Mouse (Mus musculus): Measurements from ENCODE around the gene Olfr826.
"Not testable (repeated sequence)": the region's sequence is repeated elsewhere in the genome, so short reads cannot be mapped to it uniquely, and the experiment has no call there.

Gene Olfr826

GRCm38 (mm10) chr10:130184086-130184485 is at the start of gene Olfr826:
Gene Olfr826 (minus strand): TSS chr10:130184186.
- no peak for DNase-seq (ENCODE audit: low spot score)

- DNase-seq (ENCODE audit: low spot score): no peak
Observed at GRCm38 (mm10) chr10:130232117-130232516, 48.1 kb upstream of the Olfr826 start.

- DNase-seq (ENCODE audit: low spot score): no peak
Observed at GRCm38 (mm10) chr10:130229584-130229983, 45.6 kb upstream of the Olfr826 start.

GRCm38 (mm10) chr10:130228246-130228645 is 44.3 kb upstream of the Olfr826 start:
- no peak for DNase-seq (ENCODE audit: low spot score)

GRCm38 (mm10) chr10:130225034-130225433 is 41.0 kb upstream of the Olfr826 start:
- DNase-seq (ENCODE audit: low spot score): no peak

GRCm38 (mm10) chr10:130214303-130214702 is 30.3 kb upstream of the Olfr826 start, which contains the start of gene Olfr827:
Gene Olfr827 (minus strand): TSS chr10:130214403.
- DNase-seq (ENCODE audit: low spot score): no peak

- no peak for DNase-seq (ENCODE audit: low spot score)
Observed at GRCm38 (mm10) chr10:130166666-130167065, 17.3 kb downstream of the Olfr826 start, which contains the start of gene Olfr825. Gene Olfr825 (minus strand): TSS chr10:130166766.

- DNase-seq (ENCODE audit: low spot score): no peak
Observed at GRCm38 (mm10) chr10:130165196-130165595, 18.8 kb downstream of the Olfr826 start.

- DNase-seq (ENCODE audit: low spot score): no peak
Observed at GRCm38 (mm10) chr10:130144121-130144520, 39.9 kb downstream of the Olfr826 start.

- not testable (repeated sequence) for DNase-seq (ENCODE audit: low spot score)
Observed at GRCm38 (mm10) chr10:130142481-130142880, 41.5 kb downstream of the Olfr826 start.

GRCm38 (mm10) chr10:130134811-130135210 is 49.2 kb downstream of the Olfr826 start:
- no peak for DNase-seq (ENCODE audit: low spot score)

GRCm38 (mm10) chr10:130129900-130130299 is 54.1 kb downstream of the Olfr826 start, which contains the start of gene Olfr824:
Gene Olfr824 (minus strand): TSS chr10:130130000.
- not testable (repeated sequence) for DNase-seq (ENCODE audit: low spot score)

All from lung, postnatal 25 days (tissue).